Mouse (Mus musculus) liver, adult 2 months (tissue): ENCODE data around the gene Atp5d. TPM values are rescaled to one million over a fixed set of nuclear protein-coding genes. Genes with fewer than 3 reads are reported as not detected.

ENCODE experiments used
- DNase-seq: peaks from one replicate; pipeline ENCODE4 v3.0.0-alpha.2; 2011; ENCODE audit warnings: low read depth, low spot score; ENCODE audit errors: extremely low read depth
- H3K27ac ChIP-seq: fragments of 200-500 bp; replicated peaks from 2 replicates; pipeline ENCODE4 v1.5.1; 2012; ENCODE audit warnings: low read depth, mild to moderate bottlenecking, control low read depth, inconsistent platforms, low read length; ENCODE audit not compliant: insufficient read depth
- H3K27me3 ChIP-seq: fragments of 200-500 bp; 2 replicates; pipeline ENCODE4 v1.6.1; 2012; ENCODE audit warnings: mild to moderate bottlenecking, moderate library complexity, low read length, inconsistent platforms; ENCODE audit not compliant: control insufficient read depth, insufficient read depth
- H3K36me3 ChIP-seq: fragments of 200-500 bp; 2 replicates; pipeline ENCODE4 v1.6.1; 2012; ENCODE audit warnings: low read length, inconsistent platforms; ENCODE audit not compliant: control insufficient read depth, insufficient read depth
- H3K4me1 ChIP-seq: fragments of 200-500 bp; 2 replicates; pipeline ENCODE4 v1.6.1; 2011; ENCODE audit warnings: low read length; ENCODE audit not compliant: control insufficient read depth, insufficient read depth
- H3K4me3 ChIP-seq: fragments of 200-500 bp; 2 replicates; pipeline ENCODE4 v1.5.1; 2011; ENCODE audit warnings: low read depth, mild to moderate bottlenecking, control low read depth, low read length, moderate library complexity; ENCODE audit not compliant: insufficient read depth
- H3K79me2 ChIP-seq: fragments of 200-500 bp; 2 replicates; pipeline ENCODE4 v1.6.1; 2012; ENCODE audit warnings: inconsistent platforms, mild to moderate bottlenecking, low read length, moderate library complexity; ENCODE audit not compliant: control insufficient read depth, insufficient read depth
- H3K9ac ChIP-seq: fragments of 200-500 bp; 2 replicates; pipeline ENCODE4 v1.6.1; 2012; ENCODE audit warnings: low read depth, mild to moderate bottlenecking, control low read depth, inconsistent platforms, low read length
- CTCF ChIP-seq: fragments of 200-500 bp; IDR thresholded peaks from 2 replicates; pipeline ENCODE4 v1.5.1; 2011; ENCODE audit warnings: low read depth, low read length, control low read depth
- POLR2A ChIP-seq: fragments of 200-500 bp; IDR thresholded peaks from 2 replicates; pipeline ENCODE4 v1.6.1; 2011; ENCODE audit warnings: low read length, control low read depth; ENCODE audit not compliant: insufficient read depth; ENCODE audit errors: extremely low read depth
- WGBS: fragments of 180-500 bp; shearing (Covaris S2); methylation state at CpG from one replicate; pipeline ENCODE4 v1.1.7; 2018; 5-methylcytosine and 5-hydroxymethylcytosine counted together
- polyA plus RNA-seq: library from polyadenylated mRNA; depleted of rRNA; stranded (reverse); fragments of >200 nt; gene quantifications from 2 replicates; pipeline ENCODE4 v1.2.3, GENCODE M21; 2012
- total RNA-seq: library from RNA; depleted of rRNA; stranded (reverse); fragments of >200 nt; gene quantifications from 2 replicates; pipeline ENCODE4 v1.2.3, GENCODE M21; 2014

Atp5d gene
- total and polyA plus RNA-seq, 2 experiments = 144 to 1,387 TPM

GRCm38 (mm10) chr10:80180288-80180687 is 41.9 kb downstream of the Atp5d start:
- Histone ChIP-seq H3K4me1 (no peaks in the 10 kb centered on the region), H3K27me3 (peaks cover 4% of the 10 kb centered on the region; the same call in 1 of the 2 replicates), H3K79me2 (no peaks in the 10 kb centered on the region), H3K4me3 (no peak overlapping the region), H3K9ac (no peak overlapping the region), H3K36me3 (no peaks in the 10 kb centered on the region), H3K27ac (no peak overlapping the region)
- 69% methylated on average over 6 of the region's 6 CpGs for WGBS
- DNase-seq = no peak
- no peak for TF ChIP-seq CTCF
- no peak for TF ChIP-seq POLR2A

DNA sequence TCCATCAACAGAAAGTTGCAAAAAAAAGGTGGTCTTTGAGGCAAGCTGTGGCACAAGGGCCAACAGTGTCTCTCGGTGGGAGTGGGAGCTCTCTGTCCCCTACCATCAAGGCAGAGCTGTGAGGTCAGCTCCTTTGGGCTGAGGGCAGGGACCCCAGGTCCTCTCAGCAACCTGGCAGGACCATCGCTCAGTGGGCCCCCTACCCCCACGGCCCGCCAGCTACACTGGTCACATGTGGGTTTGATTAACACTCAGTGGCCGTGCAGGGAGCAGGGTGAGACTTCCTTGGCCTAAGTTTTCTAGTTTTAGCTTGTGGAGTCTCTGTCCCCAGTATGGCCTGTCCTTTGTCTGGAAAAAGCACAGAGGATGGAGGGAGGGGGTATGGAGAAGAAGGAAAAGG is 42.4 kb downstream of the Atp5d start:
- Histone ChIP-seq H3K36me3 (no peaks in the 10 kb centered on the region), H3K27me3 (peaks cover 4% of the 10 kb centered on the region; the same call in 1 of the 2 replicates), H3K4me3 (no peak overlapping the region), H3K9ac (no peak overlapping the region), H3K4me1 (no peaks in the 10 kb centered on the region), H3K79me2 (no peaks in the 10 kb centered on the region), H3K27ac (no peak overlapping the region)
- 83% methylated on average over 5 of the region's 5 CpGs for WGBS
- DNase-seq = no peak
- TF ChIP-seq CTCF (no peak), POLR2A (no peak)

- WGBS = 92% methylated on average over 7 of the region's 7 CpGs
- no peaks in the 10 kb centered on the region for H3K79me2 ChIP-seq
- no peak for DNase-seq
- TF ChIP-seq POLR2A (no peak), CTCF (no peak)
- H3K4me1 ChIP-seq = no peaks in the 10 kb centered on the region
- no peak overlapping the region for H3K9ac ChIP-seq
- H3K27ac ChIP-seq = no peak overlapping the region
- no peaks in the 10 kb centered on the region for H3K36me3 ChIP-seq
- no peak overlapping the region for H3K4me3 ChIP-seq
- peaks cover 4% of the 10 kb centered on the region; the same call in 1 of the 2 replicates for H3K27me3 ChIP-seq
These were observed 44.1 kb downstream of the Atp5d start for GRCm38 (mm10) chr10:80182547-80182946.

- WGBS = 62% methylated on average over 27 of the region's 27 CpGs
- TF ChIP-seq CTCF (no peak), POLR2A (no peak)
- Histone ChIP-seq H3K27me3 (peaks cover 8% of the 10 kb centered on the region), H3K79me2 (no peaks in the 10 kb centered on the region), H3K36me3 (no peaks in the 10 kb centered on the region), H3K9ac (no peak overlapping the region), H3K4me1 (no peaks in the 10 kb centered on the region), H3K4me3 (no peak overlapping the region), H3K27ac (no peak overlapping the region)
- DNase-seq = no peak
These were observed 48.2 kb downstream of the Atp5d start for GRCm38 (mm10) chr10:80186649-80187048.

GRCm38 (mm10) chr10:80187739-80188138 is 49.3 kb downstream of the Atp5d start:
- Histone ChIP-seq H3K9ac (no peak overlapping the region), H3K27ac (no peak overlapping the region), H3K4me1 (no peaks in the 10 kb centered on the region), H3K4me3 (no peak overlapping the region), H3K36me3 (no peaks in the 10 kb centered on the region), H3K27me3 (peaks cover 8% of the 10 kb centered on the region), H3K79me2 (no peaks in the 10 kb centered on the region)
- WGBS = 93% methylated on average over 10 of the region's 10 CpGs
- no peak for TF ChIP-seq POLR2A
- DNase-seq = no peak

DNA sequence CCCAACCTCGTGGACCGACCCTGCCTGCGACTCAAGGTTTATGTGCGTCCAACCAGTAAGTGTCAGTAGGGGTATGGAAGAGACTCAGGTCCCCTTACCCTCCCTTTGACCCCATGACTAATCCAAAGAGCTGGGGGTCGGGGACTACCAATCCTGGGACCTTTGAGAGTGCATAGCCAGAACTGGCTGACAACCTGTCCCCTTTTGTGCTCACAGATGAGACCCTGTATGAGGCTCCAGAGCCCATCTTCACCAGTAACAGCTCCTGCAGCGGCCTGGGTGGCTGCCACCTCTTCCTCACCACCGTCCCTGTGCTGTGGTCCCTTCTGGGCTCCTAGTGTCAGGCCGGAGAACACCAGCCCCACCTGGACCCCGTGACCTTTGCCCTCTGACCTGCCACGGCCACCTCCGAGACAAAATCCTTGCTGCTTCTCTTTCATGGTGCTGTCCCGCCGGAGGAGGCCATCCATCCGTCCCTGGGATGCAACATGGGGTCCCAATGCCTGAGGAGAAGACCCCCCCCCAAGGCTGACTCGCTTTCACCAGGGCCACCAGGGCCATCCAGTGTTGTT is 50.1 kb downstream of the Atp5d start:
- no peak overlapping the region for H3K4me3 ChIP-seq
- H3K79me2 ChIP-seq = no peaks in the 10 kb centered on the region
- H3K27ac ChIP-seq = no peak overlapping the region
- no peak for DNase-seq
- H3K36me3 ChIP-seq = no peaks in the 10 kb centered on the region
- no peaks in the 10 kb centered on the region for H3K4me1 ChIP-seq
- WGBS = 82% methylated on average over 15 of the region's 15 CpGs
- peaks cover 8% of the 10 kb centered on the region for H3K27me3 ChIP-seq
- no peak overlapping the region for H3K9ac ChIP-seq
- no peak for TF ChIP-seq POLR2A
